8 mouse cellular contexts compared by ENCODE assay signal in genomic region chr11:101174851-101175628, GRCm38 (mm10). TPM values are rescaled to one million over a fixed set of nuclear protein-coding genes. Genes with fewer than 3 reads are reported as not detected.
A peak's percentile ranks its signal among the peaks of the same experiment; 100 is the strongest.
DNase-seq lines count a peak whose midpoint lies in the region; ATAC-seq lines count a peak whose summit lies in the region.

Gene Ccr10, minus strand, starts transcription at chr11:101175443.

- H3K4me2 ChIP-seq in kidney, embryonic 15.5 days = peak within 1 kb of the TSS; percentile 94

- H3K27me3 ChIP-seq in kidney, embryonic 15.5 days = peaks cover 47% of the 10 kb centered on the region

- WGBS in kidney, embryonic 15.5 days = 20% methylated on average over 14 of the region's 14 CpGs
- WGBS in macrophage (ENCODE audit: missing documents) = 25% methylated on average over 12 of the region's 14 CpGs

- no peaks in the 10 kb centered on the region; the same call in 1 of the 2 replicates for H3K79me2 ChIP-seq in macrophage (ENCODE audit: inconsistent target)

- H3K27ac ChIP-seq in kidney, embryonic 15.5 days = peak within 1 kb of the TSS; percentile 94; the same call in 1 of the 2 replicates
- peak within 1 kb of the TSS; percentile 37 for H3K27ac ChIP-seq in macrophage

- H3K4me1 ChIP-seq in kidney, embryonic 15.5 days = peaks cover 74% of the 10 kb centered on the region

- intact Hi-C loops in heart, postnatal 10 days (cut with DNase I) = loop anchor here (1.0 to 10.0 kb wide), 3 partner anchors 80 to 280 kb away; partner anchors contain the start of genes Coasy and Psmc3ip

- no peaks in the 10 kb centered on the region for H3K9me3 ChIP-seq in kidney, embryonic 15.5 days (replicated peaks)

- DNase-seq in kidney, adult 11 months = no peak
- DNase-seq in cerebellum, adult 9-11 months = peak; percentile 71
- peak; percentile 57 to 59 for DNase-seq in heart, postnatal 10 days
- DNase-seq in frontal cortex, postnatal 36 days (ENCODE audit: low spot score in 2 of 2) = no peak
- DNase-seq in left cerebral cortex, adult 8-10 months (ENCODE audit: low spot score in 2 of 2) = no peak
- DNase-seq in layer of hippocampus, adult 8-10 months (ENCODE audit: low spot score in 2 of 2) = no peak

- ATAC-seq in kidney, embryonic 15.5 days (replicated peaks; ENCODE audit: low FRiP score) = no peak

- H3K4me3 ChIP-seq in kidney, embryonic 15.5 days (replicated peaks) = peak within 1 kb of the TSS; percentile 41
- peak within 1 kb of the TSS; percentile 22 for H3K4me3 ChIP-seq in macrophage (ENCODE audit: inconsistent target)

- H3K9ac ChIP-seq in kidney, embryonic 15.5 days = peak within 1 kb of the TSS; percentile 44

- no peaks in the 10 kb centered on the region for H3K36me3 ChIP-seq in kidney, embryonic 15.5 days
- no peaks in the 10 kb centered on the region for H3K36me3 ChIP-seq in macrophage (ENCODE audit: inconsistent target)

RNA-seq across cellular contexts. Expression of gene Ccr10, which starts in this region (rescaled TPM):
- 0.78 and 0.82 TPM in 2 replicates for polyA plus RNA-seq in kidney, embryonic 15.5 days (2015; fragmentation: Nextera tagmentation; extraction: Ambion mirVana)
- total RNA-seq in heart, postnatal 10 days (2021) = under 1 TPM; 0.14 to 0.20 TPM
- under 1 TPM in 2 of 26 experiments, not detected in 24; 0.33 to 0.47 TPM for total RNA-seq in macrophage (2018; cell fraction: chromatin; rRNA removed)
- under 1 TPM in 7 of 26 experiments, not detected in 19; 0.07 to 0.24 (median 0.11) TPM for total RNA-seq in macrophage (2018; cell fraction: cytosol; rRNA removed)
- total RNA-seq in macrophage (2018; cell fraction: nucleus; rRNA removed) = under 1 TPM in 1 of 26 experiments, not detected in 25; 0.36 TPM
- polyA plus RNA-seq in macrophage (2018) = not detected in 3 replicates
- under 1 TPM in 2 of 4 experiments, not detected in 2; 0.18 to 0.34 TPM for total RNA-seq in left cerebral cortex, adult 8-10 months (2022)
- total RNA-seq in layer of hippocampus, adult 8-10 months (2022) = under 1 TPM; 0.31 to 0.50 (median 0.35) TPM

Comparison
In these comparisons a context has a peak if more than half of its experiments do, and no peak if none do; other contexts are left out.
1. Peak in DNase-seq in heart, postnatal 10 days; RNA of the gene not detected or under 1 TPM.